Mouse (Mus musculus) intestine, embryonic 15.5 days (tissue): Measurements from ENCODE around the gene Dagla. TPM values are rescaled to one million over a fixed set of nuclear protein-coding genes. Genes with fewer than 3 reads are reported as not detected.

Experiments used
- ATAC-seq: fragments of 200-750 bp; cut with Nextera tagmentation; 2 replicates; pipeline ENCODE4 v1.8.0; 2017; ENCODE audit warnings: moderate TSS enrichment, moderate library complexity
- H3K27ac ChIP-seq: fragments of 300-500 bp; sonication (generic); 2 replicates; pipeline ENCODE4 v1.5.1; 2015; ENCODE audit warnings: mild to moderate bottlenecking, inconsistent platforms
- H3K27me3 ChIP-seq: fragments of 300-500 bp; sonication (generic); replicated peaks from 2 replicates; pipeline ENCODE4 v1.6.1; 2015; ENCODE audit warnings: inconsistent platforms
- H3K36me3 ChIP-seq: fragments of 300-500 bp; sonication (generic); 2 replicates; pipeline ENCODE4 v1.6.1; 2015; ENCODE audit warnings: inconsistent platforms
- H3K4me1 ChIP-seq: fragments of 300-500 bp; sonication (generic); replicated peaks from 2 replicates; pipeline ENCODE4 v1.6.1; 2015; ENCODE audit warnings: inconsistent platforms
- H3K4me2 ChIP-seq: fragments of 300-500 bp; sonication (generic); replicated peaks from 2 replicates; pipeline ENCODE4 v1.6.1; 2015; ENCODE audit warnings: mild to moderate bottlenecking, inconsistent platforms
- H3K4me3 ChIP-seq: fragments of 300-500 bp; sonication (generic); replicated peaks from 2 replicates; pipeline ENCODE4 v1.5.1; 2015; ENCODE audit warnings: inconsistent platforms
- H3K9ac ChIP-seq: fragments of 300-500 bp; sonication (generic); 2 replicates; pipeline ENCODE4 v1.6.1; 2015; ENCODE audit warnings: inconsistent platforms
- H3K9me3 ChIP-seq: fragments of 300-500 bp; sonication (generic); 2 replicates; pipeline ENCODE4 v1.6.1; 2016; ENCODE audit warnings: inconsistent platforms
- WGBS: fragments of 180-500 bp; shearing (Covaris S2); methylation state at CpG from one replicate; pipeline ENCODE4 v1.1.7; 2015; 5-methylcytosine and 5-hydroxymethylcytosine counted together
- polyA plus RNA-seq: library from polyadenylated mRNA; unstranded; fragments of >200 nt; fragmentation: Nextera tagmentation; extraction: Ambion mirVana; gene quantifications from 2 replicates; pipeline ENCODE4 v1.2.1, GENCODE M21; 2015

Gene Dagla
- polyA plus RNA-seq, 1 experiment from 2014 or later: 3.5 TPM

- no peaks in the 10 kb centered on the region for H3K36me3 ChIP-seq
- peaks cover 40% of the 10 kb centered on the region for H3K4me1 ChIP-seq
- 0 out of 2 replicates have a peak overlapping the region, but pooled peaks have one; percentile 48 for H3K27ac ChIP-seq
- ATAC-seq: no peak
- no peak overlapping the region for H3K4me3 ChIP-seq
- no peak overlapping the region for H3K9ac ChIP-seq
- no peaks in the 10 kb centered on the region for H3K27me3 ChIP-seq
- H3K9me3 ChIP-seq: no peaks in the 10 kb centered on the region
- 81% methylated on average over 4 of the region's 4 CpGs for WGBS
- H3K4me2 ChIP-seq: no peak overlapping the region
These were observed 81.1 kb downstream of the Dagla start for GRCm38 (mm10) chr19:10223561-10223960.

DNA sequence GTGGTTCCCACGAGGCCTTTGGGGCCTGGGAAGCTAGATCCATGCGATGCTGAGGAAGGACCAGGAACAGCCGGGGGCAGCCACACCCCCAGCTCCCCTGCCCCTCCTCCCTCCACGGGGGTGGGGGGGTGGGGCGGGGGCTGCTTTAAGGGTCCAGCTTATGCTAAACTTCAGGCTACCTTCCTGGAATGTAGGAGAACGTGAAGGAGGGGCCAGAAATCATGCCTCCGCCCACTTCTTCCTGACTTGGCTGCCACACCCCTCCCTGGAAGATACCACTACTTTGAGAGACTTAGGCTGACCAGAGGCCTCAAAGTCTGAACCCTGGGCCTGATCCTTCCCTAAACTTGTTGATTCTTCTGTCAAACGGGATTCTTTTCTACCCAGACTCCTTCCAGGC, 82.0 kb downstream of the Dagla start:
- H3K27me3 ChIP-seq: no peaks in the 10 kb centered on the region
- no peak overlapping the region for H3K9ac ChIP-seq
- H3K27ac ChIP-seq: peak overlapping the region; percentile 48; the same call in 1 of the 2 replicates
- H3K36me3 ChIP-seq: no peaks in the 10 kb centered on the region
- H3K4me3 ChIP-seq: no peak overlapping the region
- WGBS: 24% methylated on average over 8 of the region's 8 CpGs
- ATAC-seq: peak; percentile 26; the same call in 1 of the 2 replicates
- peaks cover 40% of the 10 kb centered on the region for H3K4me1 ChIP-seq
- H3K9me3 ChIP-seq: no peaks in the 10 kb centered on the region
- peak overlapping the region; percentile 22; the same call in 1 of the 2 replicates for H3K4me2 ChIP-seq

GRCm38 (mm10) chr19:10221585-10221984, 83.1 kb downstream of the Dagla start:
- Histone ChIP-seq H3K4me3 (no peak overlapping the region), H3K9me3 (no peaks in the 10 kb centered on the region), H3K27me3 (no peaks in the 10 kb centered on the region), H3K4me1 (peaks cover 40% of the 10 kb centered on the region), H3K36me3 (no peaks in the 10 kb centered on the region), H3K4me2 (no peak overlapping the region), H3K9ac (no peak overlapping the region), H3K27ac (peak overlapping the region; percentile 28)
- 39% methylated on average over 4 of the region's 4 CpGs for WGBS
- ATAC-seq: no peak

GRCm38 (mm10) chr19:10219593-10219992, 85.1 kb downstream of the Dagla start:
- 0 out of 2 replicates have a peak overlapping the region, but pooled peaks have one; percentile 40 for H3K27ac ChIP-seq
- no peak overlapping the region for H3K4me3 ChIP-seq
- no peaks in the 10 kb centered on the region for H3K36me3 ChIP-seq
- 46% methylated on average over 6 of the region's 6 CpGs for whole genome bisulfite sequencing
- peak; percentile 54 for ATAC-seq
- H3K27me3 ChIP-seq: no peaks in the 10 kb centered on the region
- H3K9me3 ChIP-seq: no peaks in the 10 kb centered on the region
- H3K4me2 ChIP-seq: no peak overlapping the region
- no peak overlapping the region for H3K9ac ChIP-seq
- peaks cover 28% of the 10 kb centered on the region for H3K4me1 ChIP-seq

GRCm38 (mm10) chr19:10219108-10219507, 85.6 kb downstream of the Dagla start:
- Histone ChIP-seq H3K36me3 (0 out of 2 replicates have a peak, but pooled peaks cover under 1% of the 10 kb centered on the region), H3K27me3 (no peaks in the 10 kb centered on the region), H3K4me3 (no peak overlapping the region), H3K4me1 (peaks cover 25% of the 10 kb centered on the region), H3K27ac (0 out of 2 replicates have a peak overlapping the region, but pooled peaks have one; percentile 40), H3K9ac (no peak overlapping the region), H3K9me3 (no peaks in the 10 kb centered on the region), H3K4me2 (no peak overlapping the region)
- ATAC-seq: 0 out of 2 replicates have a peak, but pooled peaks have one; percentile 35
- WGBS: 36% methylated on average over 3 of the region's 3 CpGs

GRCm38 (mm10) chr19:10216101-10216500, 88.6 kb downstream of the Dagla start:
- H3K27ac ChIP-seq: no peak overlapping the region
- H3K9ac ChIP-seq: no peak overlapping the region
- H3K9me3 ChIP-seq: no peaks in the 10 kb centered on the region
- no peak overlapping the region for H3K4me3 ChIP-seq
- no peak overlapping the region for H3K4me2 ChIP-seq
- peaks cover 4% of the 10 kb centered on the region for H3K4me1 ChIP-seq
- 63% methylated on average over 8 of the region's 8 CpGs for WGBS
- peaks cover 15% of the 10 kb centered on the region; the same call in 1 of the 2 replicates for H3K36me3 ChIP-seq
- H3K27me3 ChIP-seq: no peaks in the 10 kb centered on the region
- no peak for ATAC-seq

GRCm38 (mm10) chr19:10213796-10214471, 90.7 kb downstream of the Dagla start:
- Histone ChIP-seq H3K27ac (no peak overlapping the region), H3K9ac (no peak overlapping the region), H3K27me3 (no peaks in the 10 kb centered on the region), H3K4me2 (no peak overlapping the region), H3K4me3 (no peak overlapping the region), H3K36me3 (peaks cover 28% of the 10 kb centered on the region), H3K9me3 (no peaks in the 10 kb centered on the region), H3K4me1 (no peaks in the 10 kb centered on the region)
- ATAC-seq: no peak
- 88% methylated on average over 10 of the region's 10 CpGs for WGBS

DNA sequence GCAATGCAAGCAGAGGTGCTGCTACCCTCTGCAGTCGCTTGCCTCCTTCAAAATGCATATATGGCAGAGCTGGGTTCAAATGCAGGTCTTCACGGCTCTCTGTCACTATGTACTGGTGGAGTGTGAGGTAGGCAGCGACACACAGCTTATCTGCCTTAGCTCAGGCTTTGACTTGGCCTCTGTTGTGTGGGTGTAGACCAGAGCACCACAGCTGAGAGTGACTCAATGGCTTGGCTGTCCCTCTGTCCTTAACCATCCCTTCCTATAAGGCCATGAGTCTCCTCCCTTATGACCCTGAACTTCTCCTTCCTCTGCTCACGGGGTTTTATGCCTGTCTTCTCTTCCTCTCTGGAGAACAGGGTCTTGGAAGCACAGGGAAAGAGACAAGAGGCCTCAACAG, 93.8 kb downstream of the Dagla start:
- Histone ChIP-seq H3K9ac (no peak overlapping the region), H3K27ac (no peak overlapping the region), H3K9me3 (no peaks in the 10 kb centered on the region), H3K36me3 (peaks cover 38% of the 10 kb centered on the region), H3K4me2 (no peak overlapping the region), H3K27me3 (no peaks in the 10 kb centered on the region), H3K4me3 (no peak overlapping the region), H3K4me1 (no peaks in the 10 kb centered on the region)
- ATAC-seq: no peak
- WGBS: 79% methylated on average over 4 of the region's 4 CpGs

GRCm38 (mm10) chr19:10208851-10209250, 95.8 kb downstream of the Dagla start:
- 75% methylated on average over 3 of the region's 3 CpGs for WGBS
- H3K36me3 ChIP-seq: peaks cover 35% of the 10 kb centered on the region

GRCm38 (mm10) chr19:10205051-10205450, 99.6 kb downstream of the Dagla start:
- H3K9ac ChIP-seq: no peak overlapping the region

More at GRCm38 (mm10) chr19:10208851-10209250, 95.8 kb downstream of the Dagla start:
- Histone ChIP-seq H3K4me2 (no peak overlapping the region), H3K4me3 (no peak overlapping the region), H3K9ac (no peak overlapping the region), H3K9me3 (no peaks in the 10 kb centered on the region), H3K4me1 (peaks cover 8% of the 10 kb centered on the region), H3K27ac (no peak overlapping the region), H3K27me3 (no peaks in the 10 kb centered on the region)
- ATAC-seq: no peak

DNA sequence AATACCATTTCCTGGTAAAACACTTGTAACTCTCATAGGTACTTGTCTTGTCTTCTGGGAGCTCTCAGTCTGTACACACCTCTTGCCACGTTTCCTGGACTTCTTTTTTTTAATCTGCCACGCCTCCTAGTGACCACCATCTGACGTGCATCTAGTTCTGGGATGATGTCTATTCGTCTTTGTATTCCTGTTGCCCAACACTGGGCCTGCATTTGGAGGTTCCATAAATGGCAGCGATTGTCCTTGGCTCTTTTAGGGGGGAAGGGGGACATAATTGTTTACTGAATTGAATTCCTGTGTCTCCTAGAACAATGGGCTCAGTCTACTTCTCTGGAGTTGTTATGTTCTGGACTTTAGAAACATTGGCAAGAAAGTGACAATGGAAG, 100.1 kb downstream of the Dagla start:
- H3K36me3 ChIP-seq: peaks cover 29% of the 10 kb centered on the region
- 2% methylated on average over 5 of the region's 5 CpGs for WGBS
- H3K27me3 ChIP-seq: no peaks in the 10 kb centered on the region
- H3K9ac ChIP-seq: peak overlapping the region; percentile 80
- peak overlapping the region; percentile 82 for H3K4me3 ChIP-seq
- no peaks in the 10 kb centered on the region for H3K9me3 ChIP-seq
- peak overlapping the region; percentile 80 for H3K4me2 ChIP-seq
- peaks cover 16% of the 10 kb centered on the region for H3K4me1 ChIP-seq
- ATAC-seq: peak; percentile 43
- H3K27ac ChIP-seq: peak overlapping the region; percentile 78

More at GRCm38 (mm10) chr19:10205051-10205450, 99.6 kb downstream of the Dagla start:
- Histone ChIP-seq H3K27ac (no peak overlapping the region; the same call in 1 of the 2 replicates), H3K4me3 (peak overlapping the region; percentile 82; the same call in 1 of the 2 replicates), H3K4me1 (peaks cover 16% of the 10 kb centered on the region), H3K9me3 (no peaks in the 10 kb centered on the region), H3K27me3 (no peaks in the 10 kb centered on the region), H3K36me3 (peaks cover 28% of the 10 kb centered on the region), H3K4me2 (peak overlapping the region; percentile 80)
- ATAC-seq: no peak
- 64% methylated on average over 6 of the region's 6 CpGs for WGBS

DNA sequence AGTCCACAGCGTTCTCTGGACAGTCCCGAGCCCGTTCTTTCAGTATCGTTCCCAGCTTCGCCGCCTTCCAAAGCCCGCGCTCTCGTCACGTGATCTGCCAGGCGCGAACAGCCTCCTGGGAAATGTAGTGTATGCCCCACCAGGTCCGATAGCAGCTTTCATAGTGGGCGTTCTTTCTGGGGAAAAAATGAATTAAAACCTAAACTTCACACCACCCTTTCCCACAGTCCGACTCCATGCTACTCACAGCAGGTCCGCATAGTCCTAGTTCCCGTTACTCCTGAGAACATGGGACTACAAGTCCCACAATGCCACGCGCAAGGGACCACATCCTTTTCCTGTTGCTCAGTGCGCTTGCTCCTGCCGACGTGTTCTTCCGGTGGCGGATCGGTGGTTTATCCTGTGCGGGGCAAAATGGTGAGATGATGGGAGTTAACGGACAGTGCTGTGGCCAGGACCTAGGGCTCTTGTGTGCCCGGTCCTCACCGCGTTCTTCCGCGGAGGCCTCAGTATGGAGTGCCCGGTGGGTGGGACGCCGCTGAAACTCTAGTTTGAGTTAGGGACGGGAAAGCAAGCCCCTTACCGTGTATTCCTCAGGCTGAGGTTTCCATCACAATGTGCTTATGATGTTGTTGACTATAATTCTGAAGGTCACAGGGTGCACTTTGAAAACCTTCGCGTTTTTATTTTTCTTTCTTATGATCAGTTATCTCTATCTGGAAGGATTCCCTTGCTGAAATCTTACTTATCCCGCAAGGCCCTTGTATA, 100.6 kb downstream of the Dagla start, which contains the start of the genes Tmem258 and Fen1:
Gene Tmem258, plus strand, starts transcription at position 167 of the 768 bp plus-strand sequence.
Gene Fen1, minus strand, starts transcription at position 322 of the 768 bp plus-strand sequence.
- Histone ChIP-seq H3K27ac (peak within 1 kb of the TSS; percentile 78), H3K4me2 (peak within 1 kb of the TSS; percentile 80), H3K4me3 (peak within 1 kb of the TSS; percentile 82), H3K4me1 (peaks cover 16% of the 10 kb centered on the region), H3K27me3 (no peaks in the 10 kb centered on the region), H3K36me3 (peaks cover 29% of the 10 kb centered on the region), H3K9me3 (no peaks in the 10 kb centered on the region), H3K9ac (peak within 1 kb of the TSS; percentile 80)
- peak; percentile 95 for ATAC-seq
- under 1% methylated on average over 40 of the region's 40 CpGs for WGBS
